Mouse (Mus musculus): Measurements from ENCODE around the gene Rbm47.

The Rbm47 gene

DNA sequence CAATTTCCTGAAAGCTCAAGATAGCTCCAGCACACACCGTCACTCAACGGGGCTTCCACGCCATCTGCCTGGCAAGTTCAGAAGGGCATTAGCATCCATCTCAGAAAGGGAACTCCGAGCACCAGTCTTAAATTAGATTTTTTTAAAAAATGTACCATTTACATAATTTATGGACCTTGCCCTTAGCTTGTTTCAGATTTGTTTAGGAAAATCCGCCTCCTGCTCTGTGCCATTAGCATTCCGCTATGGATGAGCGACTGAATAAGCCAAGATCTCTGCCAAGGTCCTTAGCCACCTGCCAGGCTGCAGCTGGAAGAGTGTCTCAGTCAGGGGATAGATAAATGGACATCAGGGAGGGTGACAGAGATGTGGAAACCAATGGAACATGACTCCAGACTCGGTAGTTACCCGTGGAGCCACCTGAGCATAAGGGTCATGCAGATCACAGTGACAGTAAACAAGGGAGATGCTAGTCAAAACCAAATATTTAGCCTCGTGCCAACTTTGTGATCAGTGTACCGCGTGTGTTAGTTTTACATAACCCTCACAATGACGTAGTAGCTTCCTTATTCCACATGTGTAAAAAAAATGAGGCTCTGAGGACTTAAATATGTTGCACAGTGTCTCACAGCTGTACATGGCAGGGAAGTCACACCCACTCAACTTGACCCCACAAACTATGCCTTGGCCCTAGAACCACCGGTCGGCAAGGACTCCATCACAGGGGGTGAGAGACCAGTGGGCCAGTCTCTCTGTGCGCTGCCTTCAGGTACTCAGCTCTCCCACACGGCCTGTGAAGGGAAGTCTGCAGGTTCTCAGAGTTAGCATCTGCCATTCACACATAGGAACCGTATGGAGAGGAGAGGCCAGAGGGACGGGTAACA lies 110.6 kb downstream of the Rbm47 start:
- peak; percentile 76 to 79 for DNase-seq

DNA sequence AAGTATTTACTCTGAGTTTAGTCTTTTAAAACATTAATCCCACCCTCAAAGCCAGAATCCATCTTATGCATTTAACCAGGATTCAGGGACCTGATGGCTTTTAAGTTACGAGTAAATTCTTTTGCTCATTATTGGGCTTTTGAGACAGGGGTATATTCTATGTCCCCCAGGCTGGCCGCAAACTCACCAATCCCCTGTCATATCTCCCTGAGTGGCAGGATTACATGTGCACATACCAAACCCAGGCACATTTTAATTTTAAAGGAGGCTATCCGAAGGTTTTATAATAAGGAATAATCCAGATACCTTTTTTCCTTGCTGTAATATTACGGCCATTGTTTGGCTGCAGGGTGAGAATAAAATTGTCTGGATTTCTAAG lies 111.3 kb downstream of the Rbm47 start:
- DNase-seq: no peak

DNA sequence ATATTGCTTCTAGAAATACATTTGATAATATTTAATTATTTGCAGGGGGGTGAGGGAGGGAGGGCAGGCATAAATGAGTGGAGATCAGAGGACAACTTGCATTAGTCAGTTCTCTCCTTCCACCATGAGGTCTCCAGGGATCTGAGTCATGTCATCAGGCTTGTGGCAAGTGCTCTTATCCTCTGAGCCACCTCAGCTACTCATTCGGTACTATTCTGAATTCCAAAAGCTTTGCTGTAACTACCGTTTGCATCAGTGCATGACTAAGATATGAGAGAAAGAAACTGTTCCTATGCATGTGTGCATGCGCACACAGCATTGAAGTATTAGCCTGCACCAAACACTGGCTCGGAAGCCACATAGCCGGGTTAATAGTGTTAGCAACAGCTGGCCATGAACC lies 114.1 kb downstream of the Rbm47 start:
- DNase-seq: no peak

DNA sequence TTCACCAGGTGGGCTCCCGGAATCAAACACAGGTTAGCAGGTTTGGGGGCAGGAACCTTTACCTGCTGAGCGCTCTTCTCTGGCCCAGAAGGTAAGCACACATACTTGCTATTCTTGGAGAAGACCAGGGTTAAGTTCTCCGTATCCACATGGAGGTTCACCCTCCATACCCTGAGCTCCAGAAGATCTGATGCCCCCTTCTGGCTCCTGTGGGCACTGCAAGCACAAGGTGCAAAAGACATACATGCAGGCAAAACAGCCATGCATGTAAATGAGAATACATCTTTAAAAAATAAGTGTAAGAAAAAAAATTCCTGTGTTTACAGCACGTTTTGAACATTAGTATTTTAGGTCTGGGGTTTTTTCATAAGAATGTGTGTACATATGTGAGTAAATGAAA lies 116.2 kb downstream of the Rbm47 start:
- DNase-seq: peak; percentile 14 to 25

DNA sequence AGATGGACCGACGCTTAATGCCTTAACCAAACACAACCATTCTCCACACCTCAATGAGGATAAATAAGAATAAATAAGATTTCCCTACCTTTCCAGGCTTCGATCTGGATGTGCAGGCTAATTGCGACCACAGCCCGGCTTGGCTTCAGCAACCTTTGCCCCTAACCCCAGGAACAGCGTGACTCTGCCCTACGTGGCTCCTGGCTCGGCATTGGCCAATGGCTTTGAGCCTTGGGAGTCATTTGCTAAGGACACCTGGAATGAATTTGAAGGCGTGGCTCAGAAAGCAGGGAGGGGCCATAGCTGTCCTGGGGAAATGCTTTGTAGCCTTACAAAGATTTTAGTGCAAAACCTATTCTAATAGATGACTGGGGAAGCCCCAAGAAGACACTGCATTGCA lies 118.5 kb downstream of the Rbm47 start:
- DNase-seq: no peak

DNA sequence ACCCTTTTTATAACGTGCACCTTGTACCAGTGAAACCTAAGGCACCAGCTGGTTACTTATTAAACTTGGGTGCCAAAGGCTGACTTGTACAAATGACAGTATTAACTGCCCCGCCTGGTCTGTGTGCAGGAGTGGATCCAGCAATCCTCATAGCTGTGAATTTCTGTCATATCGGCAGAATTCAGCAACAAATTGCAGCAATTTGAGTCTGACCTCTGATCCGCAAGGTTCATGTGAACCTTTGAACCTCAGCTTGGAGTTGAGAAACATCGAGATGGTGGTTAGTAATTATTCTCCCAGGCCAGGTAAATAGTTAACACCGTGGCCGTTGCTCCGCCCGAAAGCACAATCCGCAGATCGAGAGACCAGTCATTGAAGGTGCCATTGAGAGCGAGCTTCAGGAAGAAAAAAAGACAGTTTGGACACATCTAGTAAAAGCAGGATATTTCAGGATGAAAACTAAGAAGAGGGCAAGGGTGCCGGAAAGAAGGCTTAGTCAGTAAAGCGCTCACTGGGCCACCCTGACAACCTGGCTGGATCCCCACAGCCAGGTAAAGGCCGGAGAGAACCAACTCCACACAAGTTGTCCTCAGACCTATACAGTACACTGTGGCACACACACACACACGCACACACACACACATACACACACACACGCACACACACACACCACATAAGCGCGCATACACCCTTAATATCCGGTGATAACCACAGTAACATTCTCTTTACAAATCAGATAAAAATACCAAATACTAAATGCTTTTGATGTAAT lies 120.0 kb downstream of the Rbm47 start:
- DNase-seq: no peak

DNA sequence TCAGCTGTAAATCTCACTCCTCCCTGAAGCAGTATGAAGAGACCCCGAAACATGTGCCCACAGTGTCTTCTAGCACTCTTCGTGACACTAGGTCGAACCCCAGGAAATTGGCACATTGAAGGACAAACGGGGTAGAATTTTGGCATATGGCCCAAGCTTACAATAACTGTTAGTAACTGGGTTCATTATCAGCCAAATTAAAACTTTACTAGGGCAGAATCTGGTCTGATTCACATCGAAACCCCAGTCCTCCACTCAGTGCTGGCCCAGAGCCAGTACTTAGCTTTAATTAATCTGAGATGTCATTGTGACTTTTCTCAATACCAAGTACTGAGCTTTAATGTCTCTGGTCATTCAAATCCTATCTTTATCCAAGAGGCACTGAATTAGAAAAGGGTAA lies 122.1 kb downstream of the Rbm47 start:
- DNase-seq: peak; percentile 32

DNA sequence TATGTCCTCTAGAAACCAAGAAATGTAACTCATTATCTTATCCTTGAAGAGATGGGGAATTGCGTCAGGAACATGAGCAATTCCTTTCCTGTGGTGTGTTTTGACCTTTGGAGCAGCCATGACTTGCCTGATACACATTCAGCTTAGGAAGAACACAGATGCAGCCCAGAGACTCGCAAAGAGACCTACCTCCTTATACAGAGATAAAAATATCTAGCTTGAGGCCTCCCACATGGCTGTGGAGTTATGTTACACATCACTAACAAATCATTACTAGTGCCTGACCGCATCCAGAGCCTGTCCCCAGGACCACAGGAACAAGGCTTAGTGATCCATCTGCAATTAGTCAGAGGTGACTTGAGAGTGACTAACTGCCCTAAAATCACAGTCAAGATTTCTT lies 126.6 kb downstream of the Rbm47 start:
- DNase-seq: no peak

DNA sequence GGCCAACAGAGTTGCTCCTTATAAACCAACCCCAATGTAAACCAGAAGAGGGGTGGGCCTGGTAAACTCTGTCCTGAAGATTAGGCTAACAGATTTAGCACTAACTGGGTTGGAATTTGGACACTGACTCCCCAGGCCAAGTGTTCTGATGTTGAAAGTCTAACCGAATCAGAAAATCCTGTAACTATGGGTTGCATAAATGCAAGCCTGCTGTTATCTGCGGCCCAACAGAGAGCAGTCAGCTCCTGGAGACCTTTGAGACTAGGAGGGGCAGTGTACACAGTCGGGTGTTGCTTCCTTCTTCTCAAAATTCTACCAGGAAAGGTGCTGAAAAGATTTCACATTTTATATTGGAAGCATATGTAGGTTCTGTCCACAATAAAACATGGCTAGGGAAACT lies 129.0 kb downstream of the Rbm47 start:
- no peak for DNase-seq

DNA sequence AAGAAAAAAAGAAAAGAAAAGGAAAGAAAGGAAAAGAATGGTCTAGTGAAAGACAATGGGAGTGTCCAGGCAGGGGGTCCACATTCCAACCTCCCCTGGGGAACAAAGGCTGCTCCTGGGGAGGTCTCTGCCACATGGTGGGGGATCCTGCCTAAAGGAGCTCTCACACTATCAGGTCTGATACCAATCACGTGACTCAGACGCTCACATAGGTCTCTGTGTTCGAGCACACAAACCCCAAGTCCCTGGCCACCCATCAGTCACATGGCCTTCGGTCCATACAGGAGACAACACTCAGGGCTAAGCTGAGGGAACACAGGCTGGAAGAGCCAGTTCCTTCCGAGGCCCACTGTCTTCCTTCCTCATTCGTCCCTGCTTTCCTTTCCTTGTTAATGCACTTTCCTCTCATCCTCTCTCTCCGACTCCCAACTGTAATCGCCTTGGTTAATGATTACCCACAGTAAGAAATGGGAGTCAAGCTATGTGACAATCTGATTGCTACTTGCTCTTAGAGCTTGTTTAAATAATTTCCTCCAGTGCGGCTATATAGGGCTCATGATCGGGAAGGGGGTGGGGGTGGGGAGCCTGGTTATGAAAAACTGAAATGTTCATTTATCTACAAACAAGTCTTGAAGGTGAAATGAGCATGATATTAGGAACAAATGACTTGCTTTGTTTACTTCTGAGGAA lies 130.1 kb downstream of the Rbm47 start:
- no peak for DNase-seq

DNA sequence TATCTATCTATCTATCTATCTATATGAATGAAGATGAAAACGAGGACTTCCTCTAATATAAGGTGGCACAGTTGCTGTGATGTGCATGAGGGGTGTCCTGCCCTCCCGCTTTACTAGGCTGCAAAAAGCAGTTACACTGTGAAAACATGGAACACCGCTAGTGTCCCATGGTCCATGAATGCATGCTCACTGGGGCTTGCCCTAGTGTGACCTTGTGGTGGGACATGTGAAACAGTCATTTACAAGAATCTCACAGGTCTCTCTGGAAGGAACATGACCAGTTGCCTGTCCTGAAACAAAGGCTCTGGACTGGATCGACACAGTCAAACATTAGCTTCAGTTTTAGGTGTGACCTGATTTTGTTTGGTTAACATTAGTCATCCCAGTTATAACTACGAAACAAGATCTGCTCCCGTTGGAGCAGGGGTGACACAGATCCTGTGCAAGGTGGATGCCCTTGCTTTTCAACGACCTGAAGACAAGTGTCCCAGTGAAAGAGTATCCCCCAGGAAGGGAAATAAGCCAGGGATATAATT lies 132.1 kb downstream of the Rbm47 start:
- DNase-seq: no peak

DNA sequence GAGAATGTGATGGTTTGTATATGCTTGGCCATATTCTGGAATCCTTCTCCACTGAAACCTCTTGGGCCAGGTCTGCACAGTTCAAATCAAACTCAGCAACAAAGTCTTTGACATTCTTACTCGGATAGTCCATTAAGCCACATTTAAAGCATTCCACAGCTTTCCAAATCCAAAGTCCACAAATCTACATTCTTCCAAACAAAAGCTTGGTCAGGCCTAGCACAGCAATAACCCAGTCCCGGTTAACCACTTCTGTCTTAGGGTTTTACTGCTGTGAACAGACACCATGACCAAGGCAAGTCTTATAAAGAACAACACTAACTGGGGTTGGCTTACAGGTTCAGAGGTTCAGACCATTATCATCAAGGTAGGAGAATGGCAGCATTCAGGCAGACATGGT lies 133.1 kb downstream of the Rbm47 start:
- no peak for DNase-seq

DNA sequence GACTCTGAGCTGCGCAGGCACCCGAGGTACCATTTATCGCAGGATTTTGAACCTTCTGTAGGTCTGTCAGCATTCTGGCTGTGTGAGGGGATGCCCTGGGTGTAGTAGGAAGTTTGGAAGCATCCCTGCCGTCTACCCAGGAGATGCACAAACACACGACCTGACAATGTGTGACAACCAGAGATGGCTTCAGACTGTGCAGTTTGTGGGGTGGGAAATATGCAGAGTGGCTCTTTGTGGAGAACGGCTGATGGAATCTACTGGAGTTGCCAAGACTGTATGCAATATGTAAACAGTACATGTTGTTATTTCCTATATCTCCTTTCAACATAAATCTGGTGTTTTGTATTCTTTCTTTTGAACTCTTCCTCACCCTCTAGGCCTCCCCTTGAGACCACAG lies 135.9 kb downstream of the Rbm47 start:
- DNase-seq: no peak

DNA sequence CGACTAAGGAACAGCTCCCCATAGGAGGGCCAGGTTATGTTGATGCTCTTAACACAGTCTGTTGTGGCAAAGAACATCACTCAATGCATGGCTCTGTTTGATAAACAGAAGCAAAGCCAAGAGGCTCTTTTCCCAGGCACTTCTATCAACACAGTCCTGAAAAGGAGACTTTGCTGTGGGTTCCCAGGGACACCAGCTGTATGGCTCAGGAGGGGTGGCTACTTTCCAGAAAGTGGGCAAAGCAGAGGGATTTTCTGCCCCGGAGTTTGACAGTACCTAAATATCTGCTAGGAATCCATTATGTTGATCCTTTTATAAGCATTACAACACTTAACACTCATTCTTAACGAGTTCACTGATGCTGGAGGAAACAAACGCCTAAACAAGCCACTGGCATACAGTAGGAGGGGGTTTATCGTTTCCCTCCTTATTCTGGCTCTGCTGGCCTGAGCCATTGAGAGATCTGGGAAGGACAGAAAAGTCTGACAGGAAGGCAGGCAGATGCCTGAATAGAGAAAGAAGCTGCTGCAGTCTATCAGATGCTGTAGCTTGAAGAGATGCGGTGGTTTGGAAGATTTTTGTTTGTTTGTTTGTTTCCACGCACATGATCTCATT lies 136.4 kb downstream of the Rbm47 start:
- peak; percentile 16 for DNase-seq

DNA sequence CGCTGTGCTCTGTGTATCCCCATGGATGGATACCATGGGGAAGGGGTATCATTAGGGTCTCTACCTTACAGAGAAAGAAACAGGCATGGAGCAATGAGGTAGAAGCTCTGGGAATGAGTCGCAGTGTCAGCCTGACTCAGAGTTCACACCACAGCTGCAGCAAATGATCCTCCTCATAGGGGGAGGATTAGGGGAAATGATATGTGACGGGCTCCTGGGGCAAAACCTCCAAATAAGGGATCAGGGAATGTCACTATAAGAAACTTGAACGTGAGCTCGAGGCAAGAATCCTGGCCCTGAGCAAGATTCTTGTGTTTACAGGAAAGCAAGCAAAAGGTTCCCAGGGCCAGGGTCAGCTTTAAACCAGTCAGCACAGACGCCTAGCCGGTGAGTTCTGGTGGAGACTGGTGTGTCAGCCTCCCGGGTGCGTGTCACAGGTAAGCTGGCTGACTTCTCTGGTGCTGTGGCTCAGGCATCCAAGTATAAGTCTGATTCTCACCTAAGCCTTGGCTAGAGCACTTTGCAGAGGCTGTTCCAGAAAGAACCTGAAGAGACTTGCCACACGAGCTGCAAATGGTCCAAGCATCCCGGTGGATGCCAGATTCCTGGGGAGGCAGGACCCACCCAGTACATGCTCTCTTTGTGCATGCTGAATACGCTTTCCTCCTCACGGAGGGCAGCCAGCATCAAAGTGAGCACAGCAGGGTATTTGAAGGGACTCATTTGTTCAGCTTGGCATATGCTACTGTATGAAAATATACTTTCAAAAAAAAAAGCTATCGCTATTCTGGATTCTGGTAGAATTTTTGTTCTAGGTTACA lies 138.3 kb downstream of the Rbm47 start:
- peak; percentile 35 to 53 for DNase-seq

DNA sequence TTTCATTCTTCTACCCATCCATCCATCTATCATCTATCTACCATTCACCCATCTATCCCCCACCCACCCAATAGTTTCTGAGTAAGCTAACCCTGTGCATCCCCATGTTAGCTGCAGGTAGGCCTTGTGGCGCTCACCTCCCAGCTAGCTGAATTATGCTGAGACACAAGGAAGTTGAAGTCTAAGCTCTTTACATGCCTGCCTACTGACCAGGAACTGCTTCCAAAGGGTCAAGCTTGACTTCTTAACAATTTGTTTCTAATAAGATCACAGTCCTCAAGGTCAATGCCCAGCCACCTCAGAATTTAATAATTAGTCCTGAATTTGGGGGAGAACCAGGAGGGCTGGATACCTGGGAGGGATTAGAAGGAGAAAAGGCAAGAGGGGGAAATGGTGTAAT lies 140.1 kb downstream of the Rbm47 start:
- no peak for DNase-seq

DNA sequence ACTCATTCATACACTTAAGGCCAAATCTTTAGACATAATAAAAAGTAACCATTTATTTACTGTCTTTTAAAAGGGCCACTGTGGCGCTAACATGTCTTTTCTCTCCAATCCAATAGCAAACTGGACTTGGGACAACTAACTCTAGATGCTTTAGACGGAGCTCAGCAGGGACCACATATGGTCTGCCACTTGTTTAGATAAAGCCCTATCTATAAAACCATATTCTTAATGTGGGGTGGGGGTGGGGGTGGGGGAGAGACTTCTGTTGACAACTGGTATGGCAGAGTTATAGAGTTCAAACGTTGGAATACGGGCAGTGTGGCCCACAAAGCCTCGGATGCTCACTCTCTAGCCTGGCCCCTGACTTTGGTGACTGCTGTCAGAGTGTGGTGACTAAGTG lies 141.2 kb downstream of the Rbm47 start:
- DNase-seq: no peak

DNA sequence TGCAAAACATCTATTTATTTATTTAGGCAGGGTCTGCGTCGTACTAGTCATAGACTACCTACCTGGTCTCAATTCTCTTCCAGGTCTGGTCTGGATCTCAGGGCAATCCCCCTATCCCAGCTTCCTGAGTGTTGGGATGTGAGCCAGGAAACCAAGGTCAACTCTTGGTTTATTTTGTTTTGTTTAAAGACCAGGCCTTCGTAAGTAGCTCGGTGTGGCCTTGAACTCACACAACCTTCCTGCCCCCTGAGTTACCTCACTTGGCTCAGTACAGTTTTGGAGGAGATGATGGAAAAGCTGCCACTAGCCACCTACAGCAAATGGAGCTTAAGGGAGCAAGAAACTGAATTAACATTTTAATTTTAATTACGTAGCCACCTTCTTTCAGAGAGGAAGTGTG lies 144.7 kb downstream of the Rbm47 start:
- DNase-seq: no peak

DNA sequence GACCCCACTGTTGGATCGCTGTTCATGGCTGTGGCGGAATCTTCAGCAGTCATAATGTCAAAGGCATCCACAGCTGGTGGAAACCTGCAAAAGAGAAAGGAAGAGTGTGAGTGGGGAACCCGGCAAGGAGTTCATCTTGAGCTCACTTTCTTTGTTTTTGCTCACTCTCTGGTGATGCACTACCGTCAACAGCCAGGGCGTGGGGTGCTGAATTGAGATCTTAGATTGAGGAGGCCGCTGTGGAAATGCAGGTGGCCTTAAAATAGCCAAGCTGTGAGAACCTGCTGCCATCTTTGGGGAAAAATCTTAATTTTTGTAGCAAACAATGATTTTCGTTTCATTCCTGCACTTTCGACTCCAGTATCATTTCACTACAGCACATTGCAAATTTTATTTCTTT lies 145.7 kb downstream of the Rbm47 start:
- no peak for DNase-seq

DNA sequence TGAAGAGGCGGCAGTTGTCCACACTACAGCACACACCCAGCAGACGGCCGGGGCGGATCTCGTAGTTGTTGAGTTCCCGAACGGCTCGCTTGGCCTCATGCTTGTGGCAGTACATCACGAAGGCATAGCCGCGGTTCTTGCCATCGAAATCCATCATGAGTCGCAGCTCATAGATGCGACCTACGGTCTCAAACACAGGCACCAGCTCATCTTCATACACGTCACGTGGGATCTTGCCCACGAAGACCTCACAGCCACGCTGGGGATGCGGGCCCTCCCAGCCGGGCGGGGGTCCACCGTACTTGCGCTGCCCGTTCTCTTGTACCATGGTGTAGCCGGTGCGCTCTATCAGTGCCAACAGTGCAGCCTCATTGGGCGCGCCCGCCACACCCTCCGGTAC lies 146.1 kb downstream of the Rbm47 start:
- no peak for DNase-seq

DNA sequence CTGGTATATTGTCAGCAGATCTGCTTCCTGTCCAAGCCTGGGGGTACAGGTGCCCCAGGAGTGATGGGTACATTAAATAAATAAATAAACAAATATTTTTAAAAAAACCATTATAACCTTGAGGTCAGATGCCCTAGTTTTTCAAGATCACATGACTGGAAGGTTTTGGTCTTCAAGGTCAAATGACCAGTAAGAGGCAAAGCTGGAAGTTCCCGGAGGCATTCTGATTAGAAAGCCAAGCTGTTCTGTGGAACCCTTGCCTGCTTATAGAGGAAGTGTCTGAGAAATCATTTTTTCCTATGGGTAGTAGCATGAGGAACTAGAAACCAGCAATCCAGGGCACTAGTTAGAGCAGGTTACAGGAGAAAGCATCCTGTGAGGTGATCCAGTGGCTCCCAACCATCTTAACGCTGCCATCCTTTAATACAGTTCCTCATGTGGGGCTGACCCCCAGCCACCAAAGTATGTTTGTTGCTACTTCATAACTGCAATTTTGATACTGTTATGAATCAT lies 157.4 kb downstream of the Rbm47 start:
- DNase-seq: no peak

DNA sequence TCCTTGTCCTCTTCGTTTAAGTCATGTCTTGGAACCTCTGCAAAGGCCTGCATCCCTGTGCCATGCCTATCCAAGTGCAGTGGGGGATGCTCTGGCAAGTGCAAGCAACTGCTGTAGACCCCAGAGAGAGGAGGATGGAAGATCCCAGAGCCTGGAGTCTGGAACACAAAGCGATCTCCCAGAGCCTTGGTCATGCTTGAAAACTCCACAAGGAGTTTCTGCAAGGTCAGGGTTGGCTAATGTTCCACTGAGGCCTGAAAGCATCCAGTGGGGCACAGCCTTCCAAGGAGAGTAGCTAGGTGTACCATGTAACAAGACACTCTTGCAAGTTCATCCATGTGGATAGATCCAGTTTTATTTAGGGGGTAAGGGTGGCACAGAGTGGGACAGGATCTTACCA lies 158.5 kb downstream of the Rbm47 start:
- DNase-seq: no peak
